Mouse (Mus musculus): ENCODE measurements at regions not wholly inside any gene's neighbourhood (a gene's known extent, or its start where the extent isn't known, plus 50 kb on each side); places are given as distances from the start of the nearest gene placed in this dataset.

- DNase-seq (ENCODE audit: low spot score in 2 of 2), result no peak
Observed at GRCm38 (mm10) chr4:99348674-99349073, 53.0 kb downstream of the Gm12689 start.

DNA sequence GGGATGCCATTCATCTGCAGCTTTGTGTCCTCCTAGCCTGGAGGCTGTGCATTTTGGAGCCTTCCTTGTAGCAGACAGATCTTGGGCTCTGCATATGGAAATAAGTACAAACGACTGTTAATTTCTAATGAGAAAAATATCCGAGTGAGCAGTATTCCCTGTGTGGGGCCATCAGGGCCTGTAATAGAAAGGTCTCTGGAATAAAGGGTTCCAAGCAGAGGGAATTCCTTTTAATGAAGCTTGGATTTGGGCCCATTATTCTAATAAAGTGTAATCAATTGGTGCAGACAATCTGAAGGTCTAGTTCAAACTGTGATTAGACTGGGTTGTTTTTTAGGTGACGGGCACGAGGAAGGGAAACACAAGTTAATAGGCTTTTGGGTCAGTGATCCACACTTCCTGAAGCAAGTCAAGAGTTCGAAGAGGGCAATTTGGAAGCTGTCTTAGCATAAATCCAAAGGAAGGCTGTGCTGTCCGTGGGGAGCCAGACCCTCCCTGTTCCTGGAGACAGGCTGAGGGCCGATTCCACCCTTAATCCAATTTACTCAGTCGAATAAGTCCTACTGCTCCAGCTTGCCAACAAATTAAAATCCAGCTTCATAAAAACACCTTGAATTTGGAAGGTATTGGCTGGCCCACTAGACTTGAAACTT, 57.5 kb downstream of the Gm12689 start:
- no peak for DNase-seq (ENCODE audit: low spot score in 2 of 2)

DNA sequence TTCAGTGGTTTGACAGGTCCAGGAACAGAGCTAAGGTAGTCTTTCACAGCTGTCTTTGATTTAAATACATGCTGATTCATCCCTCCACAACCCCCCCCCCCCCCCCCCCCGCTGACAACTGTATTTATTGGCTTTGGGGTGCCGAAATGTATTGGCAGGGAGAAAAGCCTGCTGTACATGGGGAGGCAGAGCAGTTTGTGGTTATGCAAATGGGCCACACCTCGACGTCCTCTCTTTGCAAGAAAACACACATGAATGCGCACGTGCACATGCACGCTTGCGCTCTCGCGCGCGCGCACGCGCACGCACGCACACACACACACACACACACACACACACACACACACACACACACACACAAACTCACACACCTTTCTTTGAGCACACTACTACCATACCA, 58.5 kb downstream of the Gm12689 start:
- DNase-seq (ENCODE audit: low spot score in 2 of 2), result peak in 1 of 2 experiments; percentile 9

DNA sequence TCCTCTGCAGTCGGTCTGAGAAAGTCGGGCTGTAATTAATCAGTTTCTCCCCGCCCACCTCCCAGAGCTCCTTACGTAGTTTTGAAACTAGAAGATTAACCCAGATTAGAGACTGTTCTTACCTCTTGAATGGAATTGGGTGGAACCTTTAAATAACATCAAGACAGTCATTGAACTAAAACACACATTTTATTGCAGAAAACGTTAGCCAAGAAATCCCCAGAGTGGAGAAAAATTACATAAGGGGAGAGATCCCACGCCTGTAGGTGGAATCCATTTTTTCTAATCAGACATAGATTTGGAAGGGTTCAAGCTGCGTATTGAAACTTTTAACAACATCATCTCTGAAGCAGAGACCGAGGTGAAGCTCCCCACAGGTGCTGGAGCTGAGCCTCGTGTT, 59.1 kb downstream of the Gm12689 start:
- DNase-seq (ENCODE audit: low spot score in 2 of 2), result no peak

- no peak for DNase-seq (ENCODE audit: low spot score in 2 of 2)
Observed at GRCm38 (mm10) chr4:99368036-99368435, 72.3 kb downstream of the Gm12689 start.

- no peak for DNase-seq (ENCODE audit: low spot score in 2 of 2)
Observed at GRCm38 (mm10) chr4:99371162-99371561, 75.5 kb downstream of the Gm12689 start.

DNA sequence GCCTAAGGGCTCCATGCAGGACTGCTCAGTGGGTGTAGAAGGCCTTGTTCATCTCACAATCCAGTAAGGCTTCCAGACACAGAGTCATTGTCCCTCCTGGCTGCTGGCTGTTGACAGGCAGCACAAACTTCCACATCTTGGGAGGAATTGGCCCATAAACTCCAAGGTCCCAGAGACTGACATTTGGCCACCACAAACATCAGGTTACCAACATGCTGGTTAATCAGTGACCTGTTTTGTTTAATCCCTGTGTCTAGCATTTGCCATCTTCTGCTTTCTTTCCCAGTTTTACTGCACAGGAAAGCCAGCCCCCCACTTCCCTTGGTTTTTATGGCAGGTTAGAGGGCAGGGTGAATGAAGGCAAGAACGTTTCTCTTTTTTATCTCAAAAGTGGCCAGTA, 80.5 kb downstream of the Gm12689 start:
- DNase-seq (ENCODE audit: low spot score in 2 of 2), result no peak

GRCm38 (mm10) chr4:99376911-99377310, 81.2 kb downstream of the Gm12689 start:
- no peak for DNase-seq (ENCODE audit: low spot score in 2 of 2)

GRCm38 (mm10) chr4:99379983-99380382, 84.3 kb downstream of the Gm12689 start:
- no peak for DNase-seq (ENCODE audit: low spot score in 2 of 2)

- DNase-seq (ENCODE audit: low spot score in 2 of 2), result no peak
Observed at GRCm38 (mm10) chr4:99385381-99385780, 89.7 kb downstream of the Gm12689 start.

DNA sequence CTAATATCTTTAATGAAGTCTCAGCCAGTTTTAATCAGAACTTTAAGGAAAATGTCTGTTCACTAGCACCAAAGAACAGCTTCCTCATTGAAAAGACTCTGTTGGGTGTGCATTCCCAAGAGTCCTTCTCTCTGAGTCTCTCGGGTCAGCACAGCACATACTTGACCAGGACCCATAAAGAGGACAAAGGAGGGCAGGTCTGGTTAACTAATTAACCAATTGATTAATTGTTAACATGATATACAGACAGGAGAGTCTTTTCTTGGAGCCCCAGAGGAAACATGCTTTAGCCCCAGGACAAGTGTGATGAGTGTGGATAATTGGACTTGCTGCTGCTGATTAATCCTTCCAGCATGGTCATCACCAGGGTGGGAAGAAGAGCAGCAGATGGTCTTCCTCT, 93.7 kb downstream of the Gm12689 start:
- no peak for DNase-seq (ENCODE audit: low spot score in 2 of 2)

GRCm38 (mm10) chr4:99392986-99393385, 97.3 kb downstream of the Gm12689 start:
- DNase-seq (ENCODE audit: low spot score in 2 of 2), result no peak

- DNase-seq (ENCODE audit: low spot score in 2 of 2), result no peak
Observed at GRCm38 (mm10) chr4:99394244-99394643, 98.5 kb downstream of the Gm12689 start.

DNA sequence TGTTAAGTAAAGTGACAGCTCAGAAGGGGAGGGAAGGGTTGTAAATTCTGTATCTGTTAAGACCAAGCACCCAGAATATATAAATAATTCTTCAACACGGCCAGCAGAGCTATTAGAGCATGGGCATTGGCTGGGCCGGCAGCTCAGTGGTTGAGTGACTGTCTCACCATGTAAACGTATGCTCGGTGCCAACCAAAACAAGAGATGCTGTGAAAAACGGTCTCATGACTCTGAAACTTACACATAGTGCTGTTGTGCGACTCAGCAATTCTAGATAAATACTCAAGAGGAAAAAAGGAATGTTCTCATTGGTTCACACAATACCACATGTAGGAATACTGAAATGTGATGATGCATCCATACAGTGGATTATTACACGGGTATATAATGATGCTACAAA, 111.8 kb downstream of the Gm12689 start:
- DNase-seq (ENCODE audit: low spot score in 2 of 2), result no peak

DNA sequence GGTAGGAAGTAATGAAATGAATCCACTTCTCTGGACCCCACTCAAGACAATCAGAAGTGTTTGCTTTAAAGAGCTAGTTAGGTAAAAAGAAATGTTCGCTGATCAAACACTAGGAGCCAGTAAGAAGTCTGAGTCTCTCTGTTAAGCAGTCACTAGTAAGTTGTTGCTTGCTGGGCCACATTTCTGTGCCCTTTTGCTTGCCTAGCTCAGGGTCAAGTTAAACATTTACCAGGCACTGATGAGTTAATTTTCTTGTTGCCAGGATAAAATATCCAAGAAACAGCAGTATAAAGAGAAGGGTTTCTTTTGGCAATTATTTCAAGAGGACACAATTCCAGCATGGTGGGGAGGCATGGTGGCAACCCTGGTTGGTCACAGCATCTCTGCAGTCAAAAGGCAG, 127.7 kb downstream of the Gm12689 start:
- no peak for DNase-seq (ENCODE audit: low spot score in 2 of 2)

GRCm38 (mm10) chr4:99445077-99445754, 149.5 kb downstream of the Gm12689 start:
- no peak for DNase-seq (ENCODE audit: low spot score in 2 of 2)

GRCm38 (mm10) chr4:99445755-99446128, 150.0 kb downstream of the Gm12689 start:
- DNase-seq (ENCODE audit: low spot score in 2 of 2), result no peak

DNA sequence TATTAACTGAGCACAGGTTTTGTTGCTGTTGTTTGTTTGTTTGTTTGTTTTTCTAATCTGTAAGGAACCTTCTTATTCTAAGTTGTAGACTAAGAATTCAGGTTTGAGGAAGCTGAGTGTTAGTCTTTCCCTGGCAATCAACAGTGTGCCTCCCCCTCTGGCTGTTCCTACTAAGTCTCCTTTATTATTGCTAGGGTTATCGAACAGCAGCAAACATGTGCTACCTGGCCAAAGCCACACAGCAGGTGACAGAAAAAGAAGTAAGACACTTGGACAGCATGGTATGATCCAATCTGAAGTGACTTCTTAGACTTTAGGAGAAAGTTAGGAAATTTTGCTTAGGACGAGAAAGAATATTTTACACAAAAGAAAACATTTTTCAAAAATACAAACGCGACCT, 163.3 kb downstream of the Gm12689 start:
- no peak for DNase-seq (ENCODE audit: low spot score in 2 of 2)

DNA sequence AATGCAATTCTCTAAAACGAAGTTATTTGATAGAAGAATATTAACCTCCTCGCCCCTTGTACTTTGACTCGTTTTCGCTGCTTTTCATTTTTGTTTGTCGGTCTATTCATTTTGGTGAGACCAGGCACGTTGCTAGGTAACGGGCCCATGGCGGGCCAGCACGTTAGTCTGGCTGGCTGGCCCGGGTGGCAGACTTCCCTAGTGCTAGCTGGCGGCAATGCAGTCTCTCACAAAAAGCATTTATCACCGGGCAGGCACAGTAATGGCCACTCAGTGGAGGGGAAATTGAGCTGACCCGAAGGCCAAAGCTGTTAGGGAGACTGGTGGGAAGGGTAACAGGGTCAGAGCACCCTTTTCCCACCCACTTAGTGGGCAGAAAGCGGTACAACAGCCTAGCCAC, 163.7 kb downstream of the Gm12689 start:
- DNase-seq (ENCODE audit: low spot score in 2 of 2), result no peak

- no peak for DNase-seq (ENCODE audit: low spot score in 2 of 2)
Observed at GRCm38 (mm10) chr4:99465493-99465892, 169.8 kb downstream of the Gm12689 start.

DNA sequence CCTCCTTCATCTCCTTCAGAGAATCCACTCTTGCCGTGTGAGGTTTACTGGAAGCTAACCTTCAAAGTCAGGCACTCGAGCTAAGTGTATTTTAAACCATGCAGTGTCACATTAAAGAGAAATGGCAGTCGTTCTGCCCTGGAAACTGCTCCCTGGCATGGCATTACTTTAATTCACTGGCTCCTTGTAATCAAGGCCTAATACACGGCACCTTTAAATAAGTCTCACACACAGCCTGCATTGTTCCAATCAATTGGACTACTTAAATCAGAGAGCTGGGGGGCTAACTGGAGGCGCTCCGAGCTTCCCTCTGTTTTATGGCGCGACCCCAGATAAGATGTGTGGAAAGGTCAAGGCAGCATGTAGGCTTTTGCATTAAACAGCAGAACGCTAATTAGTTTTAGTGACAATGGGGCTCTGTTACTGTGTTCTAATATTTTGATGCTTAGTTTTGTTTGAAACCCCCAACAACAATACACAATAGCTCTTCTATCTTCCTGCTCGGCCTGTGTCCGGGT, 180.1 kb downstream of the Gm12689 start:
- no peak for DNase-seq (ENCODE audit: low spot score in 2 of 2)

DNA sequence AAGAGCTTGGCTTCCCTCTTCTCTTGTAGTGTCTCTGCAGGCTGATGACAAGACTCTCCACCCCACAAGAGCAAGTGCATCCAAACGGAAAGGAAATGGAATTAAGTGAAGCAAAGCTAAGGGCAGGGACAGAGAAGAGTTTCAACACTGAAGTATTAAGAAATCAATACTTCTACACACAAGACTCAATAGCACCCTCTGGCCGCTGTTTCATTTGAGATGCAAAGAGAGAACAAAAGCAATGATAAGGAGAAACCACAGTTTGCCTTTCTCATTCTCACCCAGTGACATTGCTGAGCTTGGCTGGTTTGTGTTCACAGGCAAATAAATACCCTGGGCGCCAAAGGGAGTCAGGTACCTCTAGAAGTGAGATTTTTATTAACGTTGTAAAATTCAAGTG, 171.8 kb upstream of the Foxd3 start:
- DNase-seq (ENCODE audit: low spot score in 2 of 2), result no peak

Measured in spleen, postnatal 14 days (tissue).